Mouse (Mus musculus): ENCODE measurements at regions not wholly inside any gene's neighbourhood (a gene's known extent, or its start where the extent isn't known, plus 50 kb on each side); places are given as distances from the start of the nearest gene placed in this dataset.

DNA sequence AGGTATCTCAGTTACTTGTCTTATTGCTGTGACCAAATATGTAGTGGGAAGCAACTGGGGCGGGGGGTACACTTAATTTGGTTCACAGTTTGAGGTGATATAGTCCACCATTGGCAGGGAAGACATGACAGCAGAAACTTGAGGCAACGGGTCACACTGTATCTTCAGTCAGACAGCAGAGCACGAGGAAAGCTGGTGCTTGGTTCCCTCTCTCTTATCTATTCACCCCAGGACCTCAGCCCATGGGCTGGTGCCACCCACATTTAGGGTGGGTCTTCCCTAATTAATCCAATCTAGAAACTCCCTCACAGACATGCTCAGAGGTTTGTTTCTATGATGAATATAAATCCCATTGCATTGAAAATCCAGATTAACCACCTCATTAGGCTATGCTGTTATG is 56.5 kb downstream of the Otud1 start:
- no peak for DNase-seq (ENCODE audit: low spot score in 2 of 2)

DNA sequence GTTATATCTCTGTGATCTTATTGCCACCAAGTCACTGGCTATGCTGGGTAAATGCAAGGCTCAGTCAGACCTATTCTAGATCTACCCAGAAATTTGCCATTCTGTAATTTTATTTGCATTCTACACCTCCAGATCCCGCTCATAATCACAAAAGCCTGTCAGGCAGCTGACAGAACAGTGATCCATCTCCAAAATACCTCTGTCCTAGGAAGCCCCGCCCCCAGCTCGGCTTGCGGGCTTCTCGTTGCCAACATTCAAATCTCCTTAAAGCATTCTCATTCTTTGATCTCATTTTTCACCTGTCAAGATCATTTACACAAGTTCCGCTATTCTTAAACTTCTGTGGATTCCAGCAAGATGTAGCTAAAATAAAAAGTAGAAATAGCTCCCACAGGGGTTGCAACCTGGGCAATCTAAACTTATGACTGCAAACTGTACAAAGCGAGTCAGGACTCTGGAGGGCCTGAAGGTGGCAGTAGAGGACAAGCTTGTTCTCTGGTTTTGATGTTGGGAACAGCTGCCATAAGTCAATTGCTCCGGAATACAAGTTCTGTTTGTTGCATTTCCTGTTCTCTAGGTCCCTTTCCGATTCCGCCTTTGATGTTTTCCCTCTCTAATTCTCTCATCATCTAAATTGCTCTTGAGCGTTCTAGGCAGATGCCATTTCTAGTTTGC is 58.1 kb downstream of the Otud1 start:
- peak; percentile 27 to 39 for DNase-seq (ENCODE audit: low spot score in 2 of 2)

DNA sequence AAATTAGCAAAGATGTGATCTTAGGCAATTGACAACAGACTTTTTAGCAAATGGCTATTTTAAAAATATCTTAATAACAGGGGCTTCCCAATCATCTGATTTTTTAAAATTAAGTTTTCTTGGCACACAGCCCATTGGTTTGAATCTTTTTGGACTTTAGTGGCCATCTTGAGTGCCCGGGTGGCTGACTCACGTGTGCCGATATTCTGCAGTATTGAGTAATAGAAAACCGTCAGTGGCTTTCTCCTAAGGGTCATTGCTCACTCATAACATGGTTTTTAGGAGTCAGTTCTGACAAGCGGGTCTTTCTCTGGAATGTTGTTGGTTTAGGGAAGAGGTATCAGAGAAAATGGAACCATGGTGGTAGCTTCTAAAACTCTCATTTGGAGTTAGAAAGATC is 58.8 kb downstream of the Otud1 start:
- DNase-seq (ENCODE audit: low spot score in 2 of 2), result no peak

DNA sequence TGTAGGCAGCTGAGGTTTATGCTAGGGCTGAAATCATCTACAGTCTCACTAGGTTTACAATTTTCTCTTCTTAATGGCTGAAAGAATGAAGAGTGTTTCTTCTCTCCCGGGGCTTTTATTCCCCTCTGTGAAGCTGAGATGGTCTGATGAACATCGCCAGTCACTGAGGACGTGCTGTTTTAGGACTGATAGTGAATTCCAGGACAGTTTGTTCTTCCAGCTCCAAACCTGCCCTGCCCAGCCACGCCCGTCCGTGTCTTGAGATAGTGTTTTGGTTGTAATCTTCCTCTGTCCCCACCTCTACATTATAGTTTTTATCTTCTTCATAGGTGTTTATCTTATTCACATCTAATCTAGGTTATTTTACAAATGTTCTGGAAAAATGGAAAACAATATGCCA is 68.5 kb downstream of the Otud1 start:
- no peak for DNase-seq (ENCODE audit: low spot score in 2 of 2)

DNA sequence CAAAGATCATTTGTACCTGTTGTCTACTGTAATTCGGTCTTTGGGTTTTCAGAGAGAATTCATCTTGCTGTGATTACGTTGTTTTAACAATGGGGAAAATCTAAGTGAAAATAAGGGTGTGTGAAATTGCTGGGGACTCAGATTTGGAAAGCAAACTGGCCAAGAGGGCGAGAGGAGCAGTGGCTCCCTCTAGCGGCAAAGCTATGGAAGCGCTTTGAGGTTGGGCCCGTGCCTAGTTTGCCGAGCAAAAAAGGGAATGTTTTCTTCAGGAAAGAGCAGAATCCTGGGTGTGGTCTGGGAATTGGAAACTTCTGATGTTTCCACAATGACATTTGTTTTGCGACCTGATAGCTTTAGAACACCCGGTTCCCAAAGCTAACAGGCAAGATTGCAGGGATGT is 69.4 kb downstream of the Otud1 start:
- peak; percentile 31 to 38 for DNase-seq (ENCODE audit: low spot score in 2 of 2)

DNA sequence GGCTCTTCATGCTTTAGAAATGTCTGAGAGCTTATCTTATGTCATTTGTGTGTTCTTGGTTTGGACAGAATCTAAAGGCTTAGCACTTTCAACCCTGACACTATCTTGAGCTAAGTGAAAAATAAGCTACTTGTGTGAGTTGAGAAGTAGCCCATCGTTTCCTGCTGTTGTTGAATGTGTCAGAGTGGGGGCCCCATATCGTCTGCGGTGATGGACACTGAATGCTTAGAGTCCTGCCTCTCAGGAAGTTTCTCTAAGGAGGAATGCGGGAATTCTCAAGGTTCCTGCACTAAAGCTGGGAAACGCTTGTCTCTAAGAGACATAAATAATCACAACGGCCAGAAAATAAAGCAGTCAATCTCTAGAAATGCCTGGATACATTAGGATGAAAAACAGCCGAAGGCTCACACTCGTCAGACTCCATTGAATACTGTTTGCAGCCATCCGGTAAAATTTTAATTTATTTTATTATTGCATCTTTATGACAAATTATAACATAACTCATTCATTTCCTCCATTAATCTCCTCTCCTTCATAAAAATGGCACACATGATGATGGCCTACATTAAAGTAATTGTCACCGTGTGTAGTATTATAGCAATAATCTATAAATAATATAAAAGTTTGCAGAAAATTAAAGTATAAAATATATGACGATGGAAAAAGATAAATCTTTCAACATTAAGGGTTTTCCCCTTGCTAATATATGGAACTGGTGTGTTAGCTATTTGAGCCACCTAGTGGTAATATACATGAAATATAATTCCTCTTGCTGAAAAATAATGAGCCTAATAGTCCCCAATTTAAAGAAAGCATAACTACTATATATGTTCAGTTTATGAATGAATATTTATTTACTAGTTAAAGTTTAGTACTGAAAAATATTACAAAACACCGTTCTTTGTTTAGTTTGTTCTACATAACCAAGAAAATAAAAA is 75.6 kb downstream of the Otud1 start:
- no peak for DNase-seq (ENCODE audit: low spot score in 2 of 2)

DNA sequence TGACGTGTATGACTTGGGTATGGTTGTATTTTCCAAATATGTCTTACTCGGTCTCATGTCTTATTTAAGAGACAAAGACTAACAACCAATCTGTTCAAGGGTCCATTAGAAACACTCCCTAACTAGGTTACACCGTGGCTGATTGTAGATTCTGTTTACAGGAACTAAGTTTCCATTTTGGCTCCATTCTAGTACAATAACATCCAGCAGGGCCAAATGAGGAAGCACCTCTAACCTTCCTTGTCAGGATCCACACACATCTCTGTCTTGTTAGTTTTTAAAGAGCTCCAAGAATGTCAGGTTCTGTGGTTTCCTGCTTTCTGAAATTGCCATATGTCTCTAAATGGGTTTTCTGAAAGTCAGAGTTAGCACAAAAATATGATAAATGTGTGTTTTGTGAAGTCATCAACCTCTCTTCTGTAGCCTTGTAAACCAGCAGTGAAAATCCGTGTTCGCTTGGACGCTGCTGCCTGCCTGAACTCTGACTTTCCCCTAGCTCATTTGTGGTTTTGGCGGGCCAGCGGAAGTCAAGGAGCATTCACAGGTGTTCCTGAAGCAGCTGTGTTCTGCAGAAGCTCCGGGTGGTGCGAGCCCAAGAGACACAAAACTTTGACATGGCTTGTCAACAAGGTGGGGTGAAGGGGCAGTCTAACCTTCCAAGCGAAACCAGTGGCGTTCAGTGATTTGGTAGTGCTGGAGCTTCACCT is 76.8 kb downstream of the Otud1 start:
- DNase-seq (ENCODE audit: low spot score in 2 of 2), result no peak

DNA sequence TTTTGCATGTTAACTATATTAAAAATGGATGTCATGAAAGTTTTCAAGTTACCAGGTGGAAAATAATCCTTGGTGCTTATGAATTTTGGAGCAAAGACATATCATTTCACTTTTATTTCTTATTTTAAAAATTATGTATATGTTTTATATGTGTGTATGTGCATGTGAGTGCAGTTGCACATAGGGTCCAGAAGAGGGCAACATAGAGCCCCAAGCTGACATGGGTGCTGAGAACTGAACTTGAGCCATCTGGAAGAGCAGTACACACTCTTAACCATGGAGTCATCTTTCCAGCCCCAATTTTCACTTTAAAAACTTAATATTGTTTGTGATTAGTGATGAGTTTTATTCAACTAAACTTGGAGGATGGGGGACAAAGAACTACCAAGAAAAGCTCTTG is 84.0 kb downstream of the Otud1 start:
- DNase-seq (ENCODE audit: low spot score in 2 of 2), result no peak

DNA sequence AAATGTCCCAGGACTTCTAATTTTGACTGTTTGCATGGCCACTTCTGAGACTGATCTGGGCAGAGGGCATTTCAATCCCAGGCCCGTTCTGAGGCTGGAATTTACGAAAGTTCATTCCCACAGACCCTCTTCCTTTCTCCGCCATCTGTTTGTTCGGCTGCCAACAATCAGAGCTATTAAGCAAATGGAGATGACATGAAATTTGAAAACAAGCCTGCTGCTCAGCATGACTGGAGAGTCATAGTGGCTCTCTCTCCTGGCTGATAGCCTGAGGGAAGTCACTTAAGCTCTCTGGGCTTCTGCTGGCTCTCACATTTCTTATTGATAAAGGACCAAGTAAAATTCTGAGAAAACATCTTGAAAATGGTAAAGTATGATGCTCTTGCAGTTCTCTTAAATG is 85.9 kb downstream of the Otud1 start:
- DNase-seq (ENCODE audit: low spot score in 2 of 2), result no peak

DNA sequence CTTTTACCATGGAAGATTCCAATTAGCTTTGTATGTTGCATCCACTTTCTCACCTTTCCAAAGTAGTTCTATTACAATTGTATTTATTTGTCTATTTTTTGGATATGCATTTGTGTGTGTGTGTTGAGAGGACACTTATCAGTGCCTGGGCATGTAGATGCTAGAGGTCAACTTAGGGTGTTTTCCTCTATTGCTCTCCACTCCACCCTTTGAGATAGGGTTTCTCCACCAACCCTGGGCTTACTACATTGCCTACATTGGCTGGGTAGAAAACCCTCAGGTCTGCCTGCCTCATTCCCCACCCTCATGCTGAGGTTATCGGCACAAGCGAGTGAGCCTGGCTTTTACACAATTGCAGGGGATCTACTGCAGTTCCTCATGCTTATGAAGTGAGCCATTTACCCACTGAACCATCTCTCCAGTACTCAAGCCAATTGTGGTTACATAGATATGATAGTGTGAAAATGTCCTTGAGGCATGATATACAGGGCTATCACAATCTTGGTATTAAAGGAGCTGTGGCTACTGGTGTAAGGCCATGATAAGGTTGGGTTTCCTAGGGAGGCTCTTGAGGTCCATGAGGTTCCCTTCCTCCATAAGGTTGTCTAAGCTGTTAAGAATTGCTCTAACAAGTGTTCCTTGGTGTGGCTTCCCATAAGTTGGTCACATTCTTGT is 87.6 kb downstream of the Otud1 start:
- no peak for DNase-seq (ENCODE audit: low spot score in 2 of 2)

DNA sequence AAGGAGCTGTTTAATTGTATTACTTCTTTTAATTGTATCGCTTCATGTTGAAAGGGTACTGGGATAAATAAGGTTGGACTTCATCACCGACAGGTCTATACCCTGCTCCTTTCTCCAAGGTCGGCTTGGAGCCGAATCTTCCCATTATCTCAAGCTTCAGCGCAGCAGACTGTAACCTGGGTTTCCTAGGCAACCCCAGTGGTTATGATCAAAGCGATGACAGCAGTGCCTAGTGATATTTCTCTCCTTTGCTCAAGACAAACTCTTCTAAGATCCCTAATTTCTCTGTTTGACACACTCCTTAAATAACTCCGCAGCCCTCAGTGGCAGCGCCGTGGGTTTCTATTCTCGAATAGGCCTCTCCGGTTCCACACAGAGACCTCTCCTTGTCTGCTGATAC is 95.2 kb downstream of the Otud1 start:
- DNase-seq (ENCODE audit: low spot score in 2 of 2), result no peak

DNA sequence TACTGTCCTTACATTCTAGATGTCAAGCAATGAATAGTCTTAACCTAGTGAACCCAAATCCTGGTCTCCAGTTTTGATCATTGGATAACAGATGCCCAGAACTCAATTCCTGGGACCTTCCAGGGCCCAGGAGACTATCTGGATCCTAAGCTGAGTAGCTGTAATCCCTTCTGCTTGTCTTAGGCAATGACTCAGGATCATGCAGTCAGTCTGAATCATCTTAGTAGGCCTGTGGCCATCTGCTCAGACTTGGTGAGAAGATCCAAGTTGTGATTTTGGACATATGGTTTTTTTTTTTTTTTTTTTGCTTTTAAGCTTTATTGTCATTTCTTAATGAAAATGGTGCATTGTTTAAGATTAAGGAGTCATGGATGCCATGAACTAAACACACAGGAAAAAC is 95.9 kb downstream of the Otud1 start:
- no peak for DNase-seq (ENCODE audit: low spot score in 2 of 2)

DNA sequence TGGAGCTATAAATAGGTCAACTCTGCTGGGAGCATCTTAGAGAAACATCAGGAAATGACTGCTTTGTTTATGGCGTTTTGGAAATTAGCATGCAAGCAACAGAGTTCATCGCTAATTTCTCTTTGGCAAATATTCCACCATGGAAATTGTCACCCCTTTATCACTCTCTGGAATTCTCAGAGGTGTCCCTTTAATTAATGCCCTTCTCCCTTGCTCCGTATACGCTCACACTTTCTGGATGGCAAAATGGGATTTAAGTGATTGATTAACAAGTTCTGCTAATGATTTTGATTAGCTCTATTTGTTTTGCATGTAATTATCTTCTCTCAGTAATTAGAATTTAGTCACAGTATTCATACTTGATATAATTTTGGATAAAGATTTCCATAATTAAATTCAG is 100.4 kb downstream of the Otud1 start:
- DNase-seq (ENCODE audit: low spot score in 2 of 2), result no peak

DNA sequence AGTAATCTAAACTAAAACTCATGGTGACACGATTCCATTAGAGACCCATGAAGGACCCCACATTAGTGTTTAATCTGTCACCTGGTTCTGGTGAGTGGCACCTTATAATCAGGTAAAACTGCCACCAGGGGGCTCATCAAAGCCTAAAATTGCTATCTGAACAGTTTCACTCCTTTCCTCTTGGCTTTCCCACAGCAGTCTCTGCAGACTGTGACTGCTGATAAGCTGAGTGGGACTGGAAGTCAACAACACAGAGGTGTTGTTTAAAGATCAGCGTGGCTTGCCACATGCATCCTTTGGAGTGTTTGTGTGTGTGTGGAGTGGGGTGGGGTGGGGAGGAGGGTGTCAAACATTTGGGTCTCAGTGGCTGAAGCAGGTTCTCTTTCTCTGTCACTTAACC is 101.6 kb downstream of the Otud1 start:
- DNase-seq (ENCODE audit: low spot score in 2 of 2), result no peak

DNA sequence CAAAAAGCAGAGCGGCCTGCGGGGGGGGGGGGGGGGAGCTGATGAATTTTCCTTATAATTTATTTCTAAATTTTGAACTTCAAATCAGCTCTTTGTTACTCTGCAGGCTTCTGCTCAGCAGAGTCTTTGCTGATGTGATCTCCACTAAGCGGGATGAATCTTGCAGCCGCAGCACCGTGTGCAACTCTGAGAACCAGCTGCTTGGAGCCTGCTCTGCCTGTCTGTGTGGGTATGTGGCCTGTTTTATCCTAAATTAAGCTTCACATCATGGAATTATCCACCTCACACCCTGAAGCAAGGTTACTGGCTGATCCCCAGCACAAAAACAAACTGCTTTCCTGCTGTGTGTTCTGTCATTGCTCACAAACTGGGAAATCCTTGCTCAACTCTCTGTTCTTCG is 102.0 kb downstream of the Otud1 start:
- no peak for DNase-seq (ENCODE audit: low spot score in 2 of 2)

DNA sequence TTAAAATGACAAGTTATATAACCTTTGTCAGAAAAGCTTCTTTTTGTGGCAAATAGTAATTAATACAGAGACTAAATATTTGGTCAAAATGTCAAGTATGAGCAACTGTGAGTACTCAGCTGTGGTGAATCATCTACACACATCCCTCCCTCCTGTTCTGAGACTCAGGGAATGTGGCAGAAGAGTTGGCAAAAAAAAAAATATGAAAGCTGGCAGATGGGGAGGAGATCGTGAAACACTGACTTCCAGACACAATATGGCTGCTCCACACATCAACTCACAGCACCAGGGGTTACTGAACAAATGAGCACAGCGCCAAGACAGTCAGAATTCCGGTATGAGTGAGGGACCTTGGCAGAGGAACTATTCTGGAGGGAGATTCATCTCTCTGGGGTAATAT is 105.4 kb downstream of the Otud1 start:
- no peak for DNase-seq (ENCODE audit: low spot score in 2 of 2)

DNA sequence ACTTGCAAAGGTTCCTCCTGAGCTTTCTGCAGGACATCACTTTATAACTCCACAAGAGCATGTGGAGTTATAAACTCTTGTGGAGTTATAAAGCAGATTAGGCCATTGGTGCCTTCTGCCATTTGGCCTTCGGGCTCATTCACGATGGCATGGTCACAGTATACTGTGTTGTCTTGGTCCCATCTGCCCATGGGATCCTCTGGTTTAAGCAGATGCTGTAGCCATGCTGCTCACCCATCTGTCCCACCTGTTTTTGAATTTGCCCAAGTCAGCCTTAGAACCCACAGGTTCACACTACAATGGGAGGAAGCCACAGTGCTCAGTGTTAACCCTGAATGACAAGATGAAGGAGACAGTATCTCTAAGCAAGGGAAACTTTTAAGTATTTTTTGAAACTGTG is 124.7 kb upstream of the Etl4 start:
- DNase-seq (ENCODE audit: low spot score in 2 of 2), result no peak

DNA sequence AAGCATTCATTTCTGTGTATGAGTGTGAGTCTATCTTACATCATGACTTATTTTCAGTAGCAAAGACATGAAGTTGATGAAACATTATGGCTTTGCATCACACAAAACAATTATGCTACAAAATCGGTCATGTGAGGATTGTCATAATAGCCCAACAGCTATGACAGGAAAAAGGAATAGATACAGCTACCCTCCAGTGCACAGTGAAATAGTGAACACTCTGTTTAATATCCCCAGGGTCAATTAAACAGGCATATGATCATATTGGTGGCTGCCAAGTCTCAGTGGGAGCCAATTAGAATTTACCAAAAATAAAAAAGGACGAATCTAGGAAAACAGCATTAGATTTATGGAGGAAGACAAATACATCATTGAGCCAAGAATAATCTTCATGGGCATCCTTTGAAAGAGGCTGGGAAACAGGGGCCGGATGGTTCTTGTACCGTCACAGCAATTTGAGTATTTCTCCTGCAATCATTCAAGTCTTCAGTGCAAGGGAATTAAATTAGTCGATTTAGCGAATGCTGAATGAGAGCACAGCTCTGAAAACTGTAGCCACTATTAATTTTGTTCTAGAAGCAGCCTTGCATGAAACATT is 123.8 kb upstream of the Etl4 start:
- no peak for DNase-seq (ENCODE audit: low spot score in 2 of 2)

DNA sequence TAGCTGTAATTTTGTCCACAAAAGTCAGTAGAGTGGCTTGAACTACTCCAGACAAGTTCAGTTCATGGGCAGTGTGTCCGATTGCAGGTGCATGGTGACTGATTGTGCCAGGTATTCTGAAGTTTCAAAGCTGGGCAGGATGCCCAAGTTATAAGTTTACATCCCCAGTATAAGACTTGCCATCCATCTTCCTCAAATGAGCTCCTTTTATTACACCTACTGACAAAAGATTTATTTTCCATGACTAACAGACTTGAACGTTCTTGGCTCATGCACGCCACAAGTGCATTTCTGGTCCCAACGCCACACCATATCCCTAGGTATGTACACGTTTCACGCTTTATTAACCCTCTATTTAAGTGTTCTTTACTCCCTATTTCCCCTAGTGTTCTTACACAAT is 117.4 kb upstream of the Etl4 start:
- no peak for DNase-seq (ENCODE audit: low spot score in 2 of 2)

DNA sequence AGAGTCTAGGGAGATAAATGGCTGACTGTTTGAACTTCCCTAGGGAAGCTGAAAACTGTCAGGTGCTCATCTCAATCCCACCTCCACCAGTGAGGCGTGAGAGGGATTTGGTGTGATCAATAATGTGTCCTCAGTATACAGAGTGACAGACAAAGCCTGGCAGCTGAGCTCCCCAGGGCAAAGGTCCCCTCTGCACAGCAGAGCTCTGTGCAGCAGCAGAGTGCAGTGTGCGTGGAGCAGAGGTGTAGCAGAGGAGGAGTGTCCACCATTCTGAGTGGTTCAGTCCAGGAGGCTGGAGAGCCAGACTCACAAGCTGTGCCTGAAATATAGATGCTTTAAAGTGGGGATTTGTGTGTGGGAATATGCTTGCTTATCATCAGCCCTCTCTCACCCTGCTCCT is 112.8 kb upstream of the Etl4 start:
- no peak for DNase-seq (ENCODE audit: low spot score in 2 of 2)
